Mouse (Mus musculus): Measurements from ENCODE around the gene Cpox. TPM values are rescaled to one million over a fixed set of nuclear protein-coding genes. Genes with fewer than 3 reads are reported as not detected.
A peak's percentile ranks its signal among the peaks of the same experiment; 100 is the strongest.

Cpox gene
- polyA plus RNA-seq, 1 experiment from 2014 or later = 13.4 TPM

GRCm38 (mm10) chr16:58702329-58702932 is 32.3 kb downstream of the Cpox start:
- Histone ChIP-seq H3K36me3 (ENCODE audit: insufficient read depth, low read length) (no peaks in the 10 kb centered on the region), H3K4me3 (ENCODE audit: low read depth, low read length) (no peak overlapping the region), H3K9me3 (ENCODE audit: low read length) (no peaks in the 10 kb centered on the region), H3K4me2 (replicated peaks; ENCODE audit: low read depth, low read length) (no peak overlapping the region), H3K4me1 (ENCODE audit: insufficient read depth, low read depth, low read length) (no peaks in the 10 kb centered on the region), H3K27ac (ENCODE audit: low read length) (no peak overlapping the region), H3K27me3 (replicated peaks; ENCODE audit: insufficient read depth, low read length) (no peaks in the 10 kb centered on the region), H3K9ac (replicated peaks; ENCODE audit: low read depth) (no peak overlapping the region)
- DNase-seq (ENCODE audit: low spot score) = no peak
- no peak for ATAC-seq
- TF ChIP-seq CTCF (IDR thresholded peaks at IDR 0.05) = no peak
- no peak for TF ChIP-seq EP300 (IDR thresholded peaks at IDR 0.05)
- WGBS = 62% methylated on average over 10 of the region's 10 CpGs

- H3K27ac ChIP-seq (ENCODE audit: low read length) = no peak overlapping the region
- peak; percentile 75 for ATAC-seq
- no peaks in the 10 kb centered on the region for H3K27me3 ChIP-seq (replicated peaks; ENCODE audit: insufficient read depth, low read length)
- no peaks in the 10 kb centered on the region for H3K9me3 ChIP-seq (ENCODE audit: low read length)
- no peak overlapping the region for H3K9ac ChIP-seq (replicated peaks; ENCODE audit: low read depth)
- H3K36me3 ChIP-seq (ENCODE audit: insufficient read depth, low read length) = no peaks in the 10 kb centered on the region
- DNase-seq (ENCODE audit: low spot score) = peak; percentile 42
- H3K4me3 ChIP-seq (ENCODE audit: low read depth, low read length) = no peak overlapping the region
- peak; percentile 73 for TF ChIP-seq EP300 (IDR thresholded peaks at IDR 0.05)
- no peak for TF ChIP-seq CTCF (IDR thresholded peaks at IDR 0.05)
- WGBS = 9% methylated on average over 10 of the region's 10 CpGs
- H3K4me1 ChIP-seq (ENCODE audit: insufficient read depth, low read depth, low read length) = no peaks in the 10 kb centered on the region
- H3K4me2 ChIP-seq (replicated peaks; ENCODE audit: low read depth, low read length) = 0 out of 2 replicates have a peak overlapping the region, but pooled peaks have one; percentile 0
These were observed 33.5 kb downstream of the Cpox start for GRCm38 (mm10) chr16:58703382-58704124.

- ATAC-seq (no peak), DNase-seq (ENCODE audit: low spot score) (no peak)
- Histone ChIP-seq H3K4me1 (ENCODE audit: insufficient read depth, low read depth, low read length) (no peaks in the 10 kb centered on the region), H3K36me3 (ENCODE audit: insufficient read depth, low read length) (no peaks in the 10 kb centered on the region), H3K4me2 (replicated peaks; ENCODE audit: low read depth, low read length) (no peak overlapping the region), H3K27me3 (replicated peaks; ENCODE audit: insufficient read depth, low read length) (no peaks in the 10 kb centered on the region), H3K4me3 (ENCODE audit: low read depth, low read length) (no peak overlapping the region), H3K9ac (replicated peaks; ENCODE audit: low read depth) (no peak overlapping the region), H3K27ac (ENCODE audit: low read length) (no peak overlapping the region), H3K9me3 (ENCODE audit: low read length) (no peaks in the 10 kb centered on the region)
- TF ChIP-seq EP300 (IDR thresholded peaks at IDR 0.05) (no peak), CTCF (IDR thresholded peaks at IDR 0.05) (no peak)
These were observed 34.9 kb downstream of the Cpox start for GRCm38 (mm10) chr16:58704999-58705398.

DNA sequence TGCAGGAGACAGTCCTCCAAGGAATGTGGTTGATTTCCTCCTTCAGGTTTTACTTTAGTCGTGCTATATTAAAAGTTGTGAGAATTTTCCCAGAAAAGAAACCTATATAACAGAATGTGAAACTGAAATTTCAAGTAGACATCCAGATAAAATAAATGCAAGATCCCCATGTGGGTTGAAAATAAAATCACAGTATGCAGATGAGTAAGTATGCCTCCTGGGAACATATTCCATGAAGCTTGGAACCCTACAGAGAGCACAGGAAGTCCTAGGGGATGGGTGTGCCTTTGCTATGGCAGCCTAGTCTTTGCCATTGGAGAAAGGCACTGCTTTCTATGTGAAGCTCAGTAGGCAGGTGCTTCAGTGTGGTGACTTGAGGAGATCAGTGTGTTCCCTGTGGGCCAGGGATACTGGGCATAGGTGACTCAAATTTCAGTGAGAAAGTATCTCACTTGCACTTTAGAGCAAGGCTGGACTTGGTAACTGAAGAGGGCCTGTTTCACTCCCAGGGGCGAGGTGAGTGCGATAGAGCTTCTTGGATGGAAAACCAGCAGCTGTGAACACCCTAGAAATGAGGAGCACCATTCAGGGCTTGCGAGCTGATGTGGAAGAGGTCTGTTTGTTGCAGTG is 37.3 kb downstream of the Cpox start:
- Histone ChIP-seq H3K27ac (ENCODE audit: low read length) (no peak overlapping the region), H3K4me2 (replicated peaks; ENCODE audit: low read depth, low read length) (no peak overlapping the region), H3K4me1 (ENCODE audit: insufficient read depth, low read depth, low read length) (no peaks in the 10 kb centered on the region), H3K4me3 (ENCODE audit: low read depth, low read length) (no peak overlapping the region), H3K9me3 (ENCODE audit: low read length) (no peaks in the 10 kb centered on the region), H3K36me3 (ENCODE audit: insufficient read depth, low read length) (no peaks in the 10 kb centered on the region), H3K27me3 (replicated peaks; ENCODE audit: insufficient read depth, low read length) (no peaks in the 10 kb centered on the region), H3K9ac (replicated peaks; ENCODE audit: low read depth) (no peak overlapping the region)
- ATAC-seq (no peak), DNase-seq (ENCODE audit: low spot score) (no peak)
- 89% methylated on average over 4 of the region's 4 CpGs for WGBS
- TF ChIP-seq EP300 (IDR thresholded peaks at IDR 0.05) (no peak), CTCF (IDR thresholded peaks at IDR 0.05) (no peak)

DNA sequence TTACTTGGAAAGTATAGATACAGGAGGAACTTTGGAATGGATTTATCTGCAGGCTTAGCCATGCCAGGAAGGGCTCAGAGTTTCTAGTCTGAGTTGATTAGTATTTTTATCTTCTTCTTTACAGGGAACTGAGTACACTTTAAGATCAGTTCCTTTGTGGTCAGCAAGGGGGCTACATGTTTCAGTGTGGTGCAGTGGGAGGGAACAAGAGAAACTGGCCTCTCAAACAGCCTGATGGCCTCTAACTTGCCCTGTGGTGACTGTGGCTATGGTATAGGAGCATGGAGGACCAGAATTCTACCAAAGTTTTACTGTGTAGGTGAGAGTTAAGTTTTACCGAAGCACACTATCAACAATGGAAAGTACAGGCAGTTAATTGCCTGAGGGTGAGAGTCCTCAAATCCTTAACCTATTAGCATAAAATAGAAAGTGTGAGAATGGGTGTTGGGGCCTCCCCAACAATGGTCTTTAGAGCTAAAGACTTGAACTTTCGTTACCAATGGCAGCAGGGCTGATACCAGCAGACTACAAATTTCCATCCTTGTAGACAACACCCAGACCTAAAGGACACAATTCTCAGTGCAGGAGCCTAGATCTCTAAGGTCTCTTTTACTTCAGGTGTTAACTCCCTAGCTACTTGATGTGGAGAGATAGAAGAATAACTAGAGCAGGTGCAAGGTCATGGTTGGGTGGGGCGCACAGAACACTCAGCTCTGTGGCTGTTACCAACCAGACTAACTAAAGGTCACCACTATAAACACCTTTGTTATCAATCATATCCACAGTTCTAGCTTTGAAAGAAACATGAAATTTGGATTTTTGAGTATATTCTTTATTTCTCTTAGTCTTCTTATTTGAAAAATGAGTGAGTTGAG is 38.7 kb downstream of the Cpox start:
- no peaks in the 10 kb centered on the region for H3K27me3 ChIP-seq (replicated peaks; ENCODE audit: insufficient read depth, low read length)
- H3K9ac ChIP-seq (replicated peaks; ENCODE audit: low read depth) = no peak overlapping the region
- DNase-seq (ENCODE audit: low spot score) = no peak
- no peak overlapping the region for H3K27ac ChIP-seq (ENCODE audit: low read length)
- WGBS = 59% methylated on average over 3 of the region's 3 CpGs
- H3K4me3 ChIP-seq (ENCODE audit: low read depth, low read length) = no peak overlapping the region
- no peak for TF ChIP-seq EP300 (IDR thresholded peaks at IDR 0.05)
- no peak for TF ChIP-seq CTCF (IDR thresholded peaks at IDR 0.05)
- H3K4me1 ChIP-seq (ENCODE audit: insufficient read depth, low read depth, low read length) = no peaks in the 10 kb centered on the region
- H3K36me3 ChIP-seq (ENCODE audit: insufficient read depth, low read length) = no peaks in the 10 kb centered on the region
- no peak for ATAC-seq
- no peak overlapping the region for H3K4me2 ChIP-seq (replicated peaks; ENCODE audit: low read depth, low read length)
- no peaks in the 10 kb centered on the region for H3K9me3 ChIP-seq (ENCODE audit: low read length)

DNA sequence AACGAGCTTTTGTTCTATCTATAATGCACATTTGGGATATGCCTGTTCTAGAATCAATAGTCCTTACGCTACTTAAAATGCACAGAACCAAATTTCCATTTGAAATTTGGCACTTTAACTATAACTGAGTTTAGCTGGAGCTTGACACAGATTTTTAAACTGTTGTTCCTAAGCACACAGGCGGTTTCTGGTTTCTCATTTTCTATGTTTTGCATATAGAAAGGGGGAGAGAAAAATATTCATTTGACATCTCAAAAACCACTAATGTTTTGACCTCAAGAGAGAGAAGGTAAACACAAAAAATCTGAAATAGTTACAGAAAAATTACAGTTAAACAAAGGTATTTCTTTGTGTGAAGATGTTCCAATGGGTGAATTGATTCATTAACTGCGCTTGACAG is 39.4 kb downstream of the Cpox start:
- no peaks in the 10 kb centered on the region for H3K4me1 ChIP-seq (ENCODE audit: insufficient read depth, low read depth, low read length)
- ATAC-seq = no peak
- H3K4me3 ChIP-seq (ENCODE audit: low read depth, low read length) = no peak overlapping the region
- WGBS = 57% methylated on average over 4 of the region's 4 CpGs
- TF ChIP-seq EP300 (IDR thresholded peaks at IDR 0.05) (no peak), CTCF (IDR thresholded peaks at IDR 0.05) (no peak)
- H3K36me3 ChIP-seq (ENCODE audit: insufficient read depth, low read length) = no peaks in the 10 kb centered on the region
- H3K4me2 ChIP-seq (replicated peaks; ENCODE audit: low read depth, low read length) = no peak overlapping the region
- H3K27me3 ChIP-seq (replicated peaks; ENCODE audit: insufficient read depth, low read length) = no peaks in the 10 kb centered on the region
- no peaks in the 10 kb centered on the region for H3K9me3 ChIP-seq (ENCODE audit: low read length)
- no peak for DNase-seq (ENCODE audit: low spot score)
- H3K9ac ChIP-seq (replicated peaks; ENCODE audit: low read depth) = no peak overlapping the region
- H3K27ac ChIP-seq (ENCODE audit: low read length) = no peak overlapping the region

Data from lung, postnatal 0 days (tissue).